Mouse (Mus musculus) ovary, postnatal 10 days (tissue): ENCODE data around the gene Zcchc2.
A peak's percentile ranks its signal among the peaks of the same experiment; 100 is the strongest.

ENCODE experiments used
- DNase-seq: peaks from one replicate; pipeline ENCODE4 v3.0.0; 2022; ENCODE audit warnings: low spot score

The Zcchc2 gene

DNA sequence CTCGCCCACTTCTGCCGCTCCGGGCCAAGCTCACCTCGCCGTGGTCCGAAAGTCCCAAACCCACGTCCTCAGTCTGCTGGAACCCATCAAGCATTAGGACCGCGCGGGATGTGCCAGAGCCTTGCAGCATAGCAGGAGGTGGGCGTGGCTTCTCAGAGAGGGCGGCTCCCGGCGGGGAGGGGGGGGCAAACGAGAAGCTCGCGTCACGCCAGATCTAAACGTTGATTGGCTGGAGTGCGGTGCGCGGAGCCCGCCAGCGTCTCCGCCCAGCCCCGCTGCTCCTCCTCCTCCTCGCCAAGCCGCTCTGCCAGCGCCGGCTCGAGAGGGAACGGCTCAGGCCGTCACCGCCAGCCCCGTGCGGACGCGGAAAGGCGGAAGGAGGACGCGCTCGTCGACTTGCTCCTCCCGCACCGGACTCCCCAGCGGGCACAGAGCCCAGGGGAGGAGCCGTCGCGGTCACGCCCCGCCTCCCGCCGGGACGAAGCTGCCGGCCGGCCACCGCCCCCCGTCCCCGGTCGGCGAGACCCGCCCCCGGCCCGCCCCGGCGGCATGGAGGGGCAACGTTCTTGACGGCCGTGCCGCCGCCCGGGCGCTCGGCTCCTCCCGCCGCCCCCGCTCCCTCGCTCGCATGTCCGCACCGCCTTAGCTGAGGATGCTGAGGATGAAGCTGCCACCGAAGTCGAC lies at the start of gene Zcchc2:
Gene Zcchc2, plus strand, starts transcription at position 269 of the 684 bp plus-strand sequence.
- peak; percentile 95 for DNase-seq

DNA sequence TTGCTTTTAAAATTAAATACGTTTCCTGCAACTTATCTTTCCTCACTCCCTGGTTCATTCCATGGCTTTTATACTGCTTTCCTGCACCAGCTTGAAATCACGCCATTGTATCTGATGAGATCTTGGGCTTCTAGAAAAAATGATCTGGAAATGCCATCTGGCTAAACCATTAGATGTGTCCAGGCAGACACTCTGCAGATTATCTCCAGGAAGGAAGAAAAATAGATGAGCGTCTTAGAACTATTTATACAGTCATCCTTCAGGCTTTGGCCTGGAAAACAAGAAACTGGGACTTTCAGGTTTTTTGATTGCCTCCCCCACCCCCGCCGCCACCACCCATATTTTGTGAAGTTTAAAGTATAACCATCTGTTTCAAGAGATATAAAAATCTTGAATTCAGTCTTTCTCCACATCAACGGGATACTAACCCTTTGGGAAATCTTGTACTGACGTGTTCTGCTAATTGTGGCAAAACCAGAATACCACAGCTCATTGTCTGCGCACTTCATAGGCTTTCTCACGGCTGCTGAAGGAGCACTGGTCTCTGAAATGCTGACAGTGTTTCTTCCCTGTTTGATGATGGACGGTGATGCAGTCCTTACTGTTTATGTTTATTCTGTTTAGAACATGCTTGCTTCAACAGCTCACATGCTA lies 45.2 kb upstream of the Zcchc2 start:
- DNase-seq, result no peak

DNA sequence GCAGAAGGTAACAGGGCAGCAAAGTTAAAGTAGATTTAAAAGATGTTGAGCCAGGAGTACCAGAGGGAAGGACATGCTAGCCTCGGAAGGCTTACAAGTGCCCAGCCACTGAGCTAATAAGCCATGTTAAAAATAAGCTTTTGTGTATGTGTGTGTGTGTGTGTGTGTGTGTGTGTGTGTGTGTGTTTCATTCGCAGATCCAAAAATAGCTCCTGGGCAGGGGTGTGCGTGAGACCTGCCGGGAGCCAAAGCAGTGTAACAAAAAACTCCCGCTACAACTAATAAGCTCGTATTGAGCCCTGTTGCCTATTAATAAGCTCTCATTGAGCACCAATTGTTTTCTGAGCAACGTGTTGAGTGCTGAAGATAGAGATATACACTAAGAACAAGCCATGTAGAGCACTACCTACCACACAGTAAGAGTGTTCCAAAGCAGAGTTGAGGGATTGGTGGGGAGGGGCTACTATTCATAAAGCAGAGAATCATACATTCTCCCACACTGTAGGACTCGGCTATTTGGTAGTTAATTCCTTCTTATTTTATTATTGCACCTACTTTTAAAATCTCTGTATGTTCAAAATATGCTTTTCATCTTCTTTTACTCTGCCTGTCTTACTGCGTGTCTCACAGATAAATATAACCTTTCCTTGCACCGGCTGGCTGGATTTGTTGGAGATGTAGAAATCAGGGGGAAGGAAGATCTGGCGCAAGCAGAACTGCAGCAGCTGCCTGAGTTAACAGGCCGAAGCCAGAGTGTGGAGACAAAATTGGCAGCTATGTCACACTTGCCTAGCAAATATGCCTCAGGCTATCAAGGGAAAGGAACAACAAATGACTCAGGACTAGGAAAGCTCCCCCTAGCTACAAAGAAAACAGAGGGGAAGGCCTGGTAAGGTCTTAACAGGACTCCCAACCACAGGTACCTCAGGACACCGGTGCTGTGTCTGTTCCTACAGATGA lies 43.3 kb upstream of the Zcchc2 start:
- DNase-seq, result no peak

DNA sequence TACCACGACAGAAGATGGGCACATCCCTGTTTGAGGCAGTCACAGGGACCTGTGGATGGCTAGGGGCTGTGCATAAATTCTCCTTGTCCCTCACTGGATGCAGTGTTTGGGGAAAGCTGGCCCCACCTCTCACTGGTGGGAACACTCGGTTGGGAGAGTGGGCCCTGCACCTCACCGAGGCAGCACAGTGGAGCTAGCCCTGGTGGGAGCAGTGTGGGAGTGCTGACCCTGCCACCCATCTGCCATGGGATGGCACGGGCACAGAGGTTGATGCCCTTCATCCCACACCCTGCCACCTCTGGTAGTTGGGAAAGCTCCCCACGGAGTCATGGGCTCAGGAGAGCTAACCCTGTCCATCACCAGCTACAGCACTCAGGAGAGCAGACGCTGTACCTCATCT lies 41.9 kb upstream of the Zcchc2 start:
- no peak for DNase-seq

DNA sequence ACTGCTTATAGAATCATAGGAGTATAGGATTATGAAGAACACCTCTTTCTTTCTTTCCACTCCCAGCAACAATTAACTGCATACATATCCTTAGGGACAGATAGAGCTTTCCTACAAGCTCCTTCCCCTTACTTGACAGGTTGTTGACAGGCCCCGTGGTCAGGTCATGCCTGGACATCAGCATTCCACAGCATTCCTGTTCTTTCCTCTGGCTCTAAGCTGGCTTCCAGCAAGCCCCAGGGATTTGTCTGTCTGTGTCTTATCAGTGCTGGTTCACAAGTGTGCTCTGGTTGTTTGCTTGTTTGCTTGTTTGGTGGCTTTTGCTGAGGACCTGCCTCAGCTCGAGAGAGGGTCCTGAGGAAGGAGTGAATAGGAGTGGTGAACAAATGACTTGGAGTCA lies 36.6 kb upstream of the Zcchc2 start:
- DNase-seq, result no peak

DNA sequence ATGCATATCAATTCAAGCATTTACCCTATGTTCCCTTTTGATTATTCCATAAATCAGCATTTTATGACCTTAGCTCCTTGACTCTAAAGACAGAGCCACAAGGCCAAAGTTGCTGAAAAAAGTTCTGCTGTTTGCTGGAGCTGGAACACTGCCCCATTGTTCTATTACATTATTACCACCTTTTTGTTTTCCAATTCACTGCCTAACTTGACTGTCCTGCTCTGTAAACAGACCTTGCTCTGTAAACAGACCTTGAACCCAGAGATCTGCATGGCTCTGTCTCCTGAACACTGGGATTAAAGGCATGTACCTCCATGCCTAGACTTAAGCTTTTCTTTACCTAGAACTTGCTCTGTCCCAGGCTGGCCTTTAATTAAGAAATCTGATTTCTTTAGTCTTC lies 36.2 kb upstream of the Zcchc2 start:
- no peak for DNase-seq

DNA sequence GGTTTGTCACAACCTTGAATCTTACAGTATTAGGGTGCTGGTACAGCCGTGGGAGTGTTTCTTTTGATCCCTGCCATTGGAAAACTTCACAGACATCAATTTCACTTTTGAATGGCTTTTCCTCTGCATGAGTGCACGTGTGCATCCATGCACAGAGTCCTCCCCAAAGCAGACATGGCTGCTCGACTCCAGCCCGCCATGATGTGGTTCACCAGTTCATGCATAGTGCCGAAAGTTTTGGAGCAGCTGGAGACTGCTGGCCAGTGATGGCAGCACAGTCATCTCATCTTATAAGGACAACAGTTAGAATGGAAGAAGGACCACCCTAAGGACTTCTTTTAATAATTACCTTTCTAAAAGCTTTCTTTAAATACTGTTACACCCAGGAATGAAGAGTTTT lies 34.1 kb upstream of the Zcchc2 start:
- DNase-seq, result no peak

DNA sequence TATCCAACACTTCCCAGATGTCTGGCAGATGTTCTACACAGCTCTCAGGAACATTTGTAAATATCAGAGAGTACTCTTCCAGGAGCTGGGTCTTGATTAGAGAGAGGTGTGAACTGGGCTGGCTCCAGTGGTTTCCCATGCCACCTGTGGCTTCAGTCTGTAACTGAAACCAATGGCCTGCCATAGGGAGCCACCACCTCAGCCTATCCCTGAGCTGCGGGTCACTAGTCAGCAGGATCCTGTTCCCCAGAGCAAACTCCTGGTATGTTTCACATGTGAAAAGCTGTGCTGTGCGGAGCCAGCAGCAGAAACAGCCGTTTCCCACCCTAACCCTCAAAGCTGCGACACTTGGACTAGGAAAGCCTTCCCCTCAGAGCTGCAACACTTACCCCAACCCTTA lies 28.7 kb upstream of the Zcchc2 start:
- DNase-seq, result no peak

DNA sequence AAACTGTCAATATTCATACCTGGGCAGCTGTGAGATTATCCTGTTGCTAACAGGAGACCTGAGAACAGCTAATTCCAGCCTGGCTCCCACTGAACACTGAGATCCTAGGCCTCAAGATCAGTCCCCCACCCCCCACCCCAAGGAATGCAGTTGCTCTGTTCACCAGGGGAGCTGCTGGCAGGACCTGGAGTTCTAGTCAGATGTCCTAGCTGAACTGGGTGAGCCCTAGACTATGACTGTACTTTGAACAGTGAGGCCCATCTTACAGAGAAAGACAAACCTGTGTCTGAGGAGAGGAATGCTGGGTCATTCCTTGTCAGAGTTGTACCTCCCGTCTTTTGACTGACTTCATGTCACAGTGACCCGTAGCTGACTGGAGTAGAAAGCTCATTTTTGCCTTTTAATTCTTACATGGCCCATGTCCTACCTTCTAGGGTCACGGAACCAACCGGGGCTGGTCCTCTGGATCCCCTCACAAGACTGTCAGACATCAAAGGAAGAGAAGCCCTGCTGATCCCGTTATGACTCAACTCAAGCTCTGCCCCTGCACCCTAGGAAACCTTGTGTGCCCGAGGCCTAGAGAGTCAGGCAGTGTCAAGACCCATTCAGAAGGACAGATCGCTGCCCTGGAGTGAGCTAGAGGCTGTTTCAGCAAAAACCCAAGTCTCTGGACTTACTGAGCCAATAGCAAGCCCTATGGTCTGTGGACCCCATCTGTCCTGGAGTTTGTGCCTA lies 28.0 kb upstream of the Zcchc2 start:
- no peak for DNase-seq

DNA sequence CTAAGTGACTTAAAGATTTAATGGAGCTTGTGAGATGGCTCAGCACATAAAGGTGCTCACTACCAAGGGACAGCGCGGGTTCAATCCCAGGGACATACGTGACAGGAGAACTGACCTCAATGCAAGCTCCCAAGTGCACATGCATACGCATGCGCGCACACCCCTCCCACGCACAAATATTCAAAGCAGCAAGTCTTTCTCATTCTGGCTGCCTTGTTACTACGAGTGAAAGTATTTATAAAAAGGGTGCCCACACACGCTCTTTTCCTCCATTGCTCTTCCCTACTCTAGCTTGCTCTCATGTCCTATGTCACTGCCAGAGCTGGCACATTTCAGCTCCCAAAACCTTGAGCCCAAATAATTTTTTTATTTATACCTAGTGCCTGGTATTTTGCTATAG lies 27.4 kb upstream of the Zcchc2 start:
- no peak for DNase-seq

DNA sequence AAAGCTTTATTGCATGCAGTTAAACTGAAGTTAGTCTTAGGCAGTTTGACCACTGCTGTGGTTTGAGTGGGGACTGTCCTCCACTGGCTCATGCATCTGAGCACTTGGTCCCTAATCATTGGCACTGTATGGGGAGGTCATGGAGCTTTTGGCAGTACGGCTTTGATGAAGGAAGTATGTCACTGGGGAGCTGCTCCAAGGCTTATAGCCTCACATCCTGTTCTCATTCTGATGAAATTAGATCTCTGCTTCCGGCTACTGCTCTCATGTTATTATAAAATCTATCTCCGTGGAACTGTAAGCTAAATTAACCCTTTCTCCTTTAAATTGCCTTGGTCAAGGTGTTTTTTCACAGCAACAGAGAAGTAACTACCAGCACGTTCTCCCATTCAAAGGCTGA lies 25.7 kb upstream of the Zcchc2 start:
- DNase-seq, result no peak

DNA sequence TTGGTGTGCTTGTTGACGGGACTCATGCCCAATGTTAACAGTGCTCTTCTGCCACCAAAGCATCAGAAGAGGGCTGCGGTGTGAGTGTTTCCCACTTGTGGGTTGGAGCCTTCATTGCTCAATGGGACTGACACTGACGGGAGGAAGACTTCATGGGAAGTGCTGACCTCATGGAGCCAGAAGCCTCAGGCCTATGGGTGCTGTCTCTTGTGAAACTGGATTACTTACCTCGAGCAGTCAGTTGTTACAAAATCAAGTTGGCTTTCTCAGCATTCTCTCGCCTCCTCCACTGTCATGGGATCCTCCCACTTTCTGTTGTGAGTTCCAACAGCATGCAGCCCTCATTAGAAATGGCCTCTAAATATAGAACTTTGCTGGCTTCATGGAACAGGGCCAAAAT lies 25.0 kb upstream of the Zcchc2 start:
- no peak for DNase-seq

DNA sequence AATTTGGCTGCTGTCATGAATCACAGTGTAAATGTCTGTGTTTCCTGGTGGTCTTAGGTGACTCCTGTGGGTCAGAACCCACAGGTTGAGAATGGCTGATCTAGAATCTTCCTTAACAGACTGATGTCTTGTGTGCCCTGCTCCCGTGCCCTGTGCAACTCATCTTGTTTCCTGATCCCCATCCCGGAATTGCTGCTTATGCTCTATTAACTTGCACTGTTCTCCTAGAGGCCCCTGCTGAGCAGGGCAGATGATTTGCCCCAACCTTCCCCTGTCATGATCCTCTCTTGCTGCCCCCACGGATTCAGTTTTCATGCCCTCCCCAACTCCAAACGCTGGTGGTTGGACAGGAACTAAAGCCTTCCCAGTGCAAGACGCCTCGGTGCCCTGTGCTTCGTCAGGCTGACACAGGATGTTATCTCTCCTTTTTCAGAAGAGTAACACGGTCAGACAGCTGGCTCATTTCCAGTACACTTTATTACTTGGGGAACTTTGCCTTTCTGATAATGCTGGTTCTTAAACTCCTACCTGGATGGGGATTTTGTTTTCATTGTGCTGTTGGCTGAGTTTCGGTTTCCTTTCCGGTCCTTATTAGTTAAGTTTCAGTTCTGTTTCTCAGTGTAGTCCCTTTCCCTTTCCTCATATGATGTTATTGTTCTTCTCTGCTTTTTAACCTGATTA lies 18.6 kb upstream of the Zcchc2 start:
- DNase-seq, result no peak

DNA sequence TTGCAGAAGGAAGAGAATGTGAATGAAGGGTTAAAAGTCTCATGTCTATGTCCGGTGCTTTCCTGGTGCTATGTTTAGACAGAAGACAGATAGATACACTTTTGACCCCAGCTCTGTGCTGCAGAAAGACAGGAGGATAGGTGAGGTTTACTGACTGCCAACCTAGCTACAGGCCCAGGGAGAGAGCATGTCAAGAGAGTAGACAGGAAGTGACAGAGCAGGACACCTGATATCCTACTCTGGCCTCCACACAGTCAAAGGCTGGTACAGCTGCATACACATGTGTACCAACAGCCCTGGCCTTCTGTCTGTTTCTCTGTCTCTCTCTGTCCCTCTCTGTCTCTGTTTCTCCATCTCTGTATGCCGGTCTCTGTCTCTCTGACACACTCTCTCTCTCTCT lies 16.2 kb upstream of the Zcchc2 start:
- no peak for DNase-seq

DNA sequence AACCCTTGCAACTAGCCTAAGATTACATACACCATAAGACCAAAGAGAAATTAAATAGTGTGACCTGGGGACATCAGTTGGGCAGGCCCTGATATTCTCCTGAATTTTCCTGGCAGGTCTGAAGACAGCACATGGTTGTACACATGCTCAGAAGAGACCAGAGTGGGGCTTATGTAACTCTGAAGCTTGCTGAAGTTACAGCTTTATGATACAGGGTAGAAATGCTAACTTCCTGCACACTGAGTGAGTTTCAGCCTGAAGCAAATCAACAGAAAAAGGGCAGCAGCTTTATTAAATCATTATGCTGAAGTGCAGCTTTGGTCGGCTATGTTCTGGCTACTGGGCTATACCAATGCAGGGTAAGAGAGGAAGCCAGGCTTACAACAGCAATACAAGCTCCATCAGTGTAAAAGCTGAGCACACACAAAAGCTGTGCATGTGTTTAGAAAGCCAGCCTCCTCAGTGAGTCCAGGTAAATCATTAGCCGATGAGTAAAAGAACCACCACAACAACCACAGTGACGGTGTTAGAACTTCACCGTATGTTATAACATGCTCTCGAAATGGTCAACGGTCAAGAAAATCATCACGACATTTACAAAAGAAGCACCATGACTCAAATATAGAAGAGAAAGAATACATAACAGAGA lies 12.6 kb upstream of the Zcchc2 start:
- DNase-seq, result no peak

DNA sequence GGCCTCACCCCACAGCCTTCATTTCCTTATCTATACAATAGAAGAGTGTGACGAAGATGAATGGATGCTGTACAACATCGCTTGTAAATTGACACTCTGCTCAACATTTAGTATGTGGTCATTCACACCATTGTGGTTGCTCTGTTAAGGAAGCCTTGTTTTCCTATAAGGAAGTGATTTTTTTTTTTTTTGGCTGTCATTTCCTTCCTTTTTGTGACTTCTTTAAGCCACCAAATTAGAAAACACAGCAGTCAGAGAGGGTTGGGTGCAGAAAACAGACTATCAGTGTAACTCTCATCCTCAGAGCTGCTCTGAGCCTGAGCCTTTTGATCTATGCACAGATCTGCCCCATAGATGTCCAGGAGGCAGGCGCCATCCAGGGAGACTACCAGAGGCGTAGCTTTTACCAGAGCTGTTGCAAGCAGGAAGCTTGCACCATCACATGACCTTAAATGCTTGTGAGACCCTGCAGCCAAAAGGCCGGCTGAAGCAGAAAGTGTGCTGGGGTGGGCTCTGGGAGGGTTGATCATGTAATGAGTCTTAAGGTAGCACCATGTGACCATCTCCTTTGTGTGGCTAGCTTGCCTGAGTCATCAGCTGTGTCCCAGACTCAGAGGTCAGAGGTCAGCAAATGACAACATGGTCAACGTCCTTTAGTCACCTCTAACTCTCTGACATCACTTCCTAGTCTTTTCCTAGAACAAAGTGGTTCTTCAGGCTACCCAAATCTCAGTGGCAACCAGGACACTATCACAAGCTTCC lies 9.2 kb upstream of the Zcchc2 start:
- DNase-seq, result no peak

DNA sequence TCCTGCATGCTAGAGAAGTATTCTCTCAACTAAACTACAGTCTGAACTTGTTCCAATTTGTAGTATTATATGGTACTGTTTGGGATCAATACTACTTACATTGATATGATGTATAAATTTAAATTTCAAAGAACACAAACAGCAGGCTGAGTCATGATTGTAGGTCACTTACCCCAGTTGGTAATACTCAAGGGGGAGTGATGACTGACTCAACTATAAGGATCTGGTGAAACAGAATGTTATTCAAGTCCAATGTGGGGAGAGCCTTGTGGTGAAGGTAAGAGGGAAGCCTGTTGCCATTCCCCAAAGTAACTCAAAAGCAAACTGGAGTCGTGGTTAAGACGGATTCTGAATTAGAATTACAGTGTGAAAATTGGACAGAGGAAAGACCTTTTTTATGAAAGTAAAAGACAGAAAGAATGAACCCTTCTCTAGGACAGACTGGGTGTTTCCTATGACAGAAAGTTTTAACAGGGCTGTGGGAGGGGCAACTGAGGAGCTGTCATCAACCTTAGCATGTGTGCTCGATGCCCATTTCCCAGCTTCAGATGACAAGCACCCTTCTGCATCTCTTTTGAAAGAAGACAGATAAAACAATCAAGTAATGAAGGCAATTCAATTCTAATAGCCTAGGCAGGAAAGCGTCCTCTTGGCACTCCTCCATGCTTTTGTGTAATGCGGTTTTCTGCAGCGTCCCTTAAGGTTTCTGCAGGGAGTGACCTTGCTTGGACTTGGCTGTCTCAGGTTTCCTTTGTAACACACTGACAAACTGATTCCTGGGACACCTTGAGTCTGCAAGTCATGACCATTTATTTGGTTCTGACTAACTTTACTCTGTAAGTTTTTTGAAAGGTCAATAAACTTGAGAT lies 7.5 kb upstream of the Zcchc2 start:
- no peak for DNase-seq

DNA sequence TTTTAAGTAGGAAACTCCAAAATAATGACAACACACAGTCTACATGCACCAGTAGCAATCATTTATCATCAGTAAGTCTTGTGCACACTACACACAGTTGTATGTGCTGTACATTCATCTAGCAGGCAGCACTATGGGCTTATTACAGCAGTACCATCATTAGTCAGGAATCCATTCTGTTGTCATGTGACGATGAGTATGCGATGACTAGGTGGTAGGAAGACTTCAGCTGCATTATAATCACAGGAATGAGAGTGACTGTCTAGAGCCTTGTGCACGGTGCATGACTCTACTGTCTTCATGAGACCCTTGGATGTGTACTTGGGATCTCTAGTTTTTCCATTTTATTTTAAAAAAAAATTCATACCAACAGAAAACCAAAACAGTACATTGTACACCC lies 6.0 kb upstream of the Zcchc2 start:
- DNase-seq, result no peak

DNA sequence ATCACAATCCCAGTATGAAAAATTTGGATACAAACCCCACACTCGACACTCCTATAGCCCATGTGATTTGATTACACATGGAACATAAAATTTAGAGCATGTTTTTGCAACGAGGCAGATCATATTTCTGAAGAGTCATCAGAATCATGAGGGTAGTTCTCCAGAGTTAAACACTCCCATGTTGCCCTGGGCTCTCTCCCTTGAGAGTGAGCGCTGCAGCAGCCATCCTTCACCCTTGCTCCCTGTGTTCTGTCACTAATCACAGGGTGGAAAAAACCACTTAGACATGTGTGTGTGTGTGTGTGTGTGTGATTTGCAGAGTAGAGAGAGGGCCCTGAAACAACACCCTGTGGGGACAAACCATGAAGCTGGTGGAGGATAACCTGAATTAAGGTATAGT lies 2.0 kb upstream of the Zcchc2 start:
- no peak for DNase-seq
